Mouse (Mus musculus): Measurements from ENCODE around the gene Lemd2. TPM values are rescaled to one million over a fixed set of nuclear protein-coding genes. Genes with fewer than 3 reads are reported as not detected.

The Lemd2 gene
- 17.3 and 18.7 TPM in 2 replicates for polyA plus RNA-seq (2015; fragmentation: Nextera tagmentation; extraction: Ambion mirVana)

DNA sequence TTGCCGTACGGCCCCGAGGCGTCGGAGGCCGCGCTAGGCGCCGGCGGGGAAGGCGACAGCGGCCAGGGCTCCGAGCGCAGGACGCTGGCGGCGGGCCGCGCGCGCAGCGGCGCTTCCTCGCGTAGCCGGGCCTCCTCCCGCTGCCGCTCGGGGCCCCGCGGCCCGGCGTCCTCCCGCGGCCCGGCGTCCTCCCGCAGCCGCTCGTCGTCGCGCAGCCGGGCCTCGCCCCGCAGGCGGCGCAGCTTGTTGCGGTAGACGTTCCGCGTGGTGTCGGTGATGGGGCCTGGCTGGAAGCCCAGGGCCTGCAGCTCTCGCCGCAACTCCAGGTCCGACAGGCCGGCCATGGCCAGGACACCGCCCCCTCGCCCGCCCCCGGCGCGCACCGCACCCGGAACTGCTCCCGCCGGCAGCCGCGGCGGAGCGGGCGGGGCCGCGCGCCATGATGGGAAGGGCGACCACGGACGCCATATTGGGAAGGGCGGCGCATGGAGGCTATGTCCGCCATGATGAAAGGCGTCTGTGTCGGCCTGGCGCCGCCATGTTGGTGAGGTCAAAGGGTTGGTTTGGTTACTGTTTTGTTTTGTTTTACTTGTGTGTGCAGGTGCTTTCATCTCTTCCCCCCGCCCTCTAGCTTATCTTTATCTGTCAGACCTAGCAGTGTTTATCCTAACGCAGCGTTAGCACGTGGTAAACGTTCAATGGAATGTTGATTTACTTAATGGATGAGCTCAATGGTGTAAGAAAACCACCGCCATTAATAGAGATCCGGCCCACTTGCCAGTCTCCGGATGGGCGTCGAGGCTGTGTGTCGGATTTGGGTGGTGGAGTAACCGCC, at the start of gene Lemd2:
TSS of gene Lemd2 (minus strand) at position 395 of the 835 bp plus-strand sequence.
- ATAC-seq (ENCODE audit: insufficient number of reproducible peaks, low FRiP score, low TSS enrichment, low read depth) = peak; percentile 93
- Histone ChIP-seq H3K27ac (replicated peaks) (peak within 1 kb of the TSS; percentile 95), H3K4me1 (peaks cover 20% of the 10 kb centered on the region), H3K4me2 (replicated peaks) (peak within 1 kb of the TSS; percentile 82), H3K9ac (peak within 1 kb of the TSS; percentile 94), H3K36me3 (peaks cover 33% of the 10 kb centered on the region), H3K4me3 (replicated peaks) (peak within 1 kb of the TSS; percentile 93), H3K9me3 (replicated peaks) (no peaks in the 10 kb centered on the region), H3K27me3 (no peaks in the 10 kb centered on the region)
- WGBS = 5% methylated on average over 76 of the region's 97 CpGs

- Histone ChIP-seq H3K9me3 (replicated peaks) (no peaks in the 10 kb centered on the region), H3K27me3 (no peaks in the 10 kb centered on the region), H3K4me3 (replicated peaks) (no peak overlapping the region), H3K27ac (replicated peaks) (no peak overlapping the region), H3K9ac (no peak overlapping the region), H3K36me3 (no peaks in the 10 kb centered on the region), H3K4me1 (no peaks in the 10 kb centered on the region), H3K4me2 (replicated peaks) (no peak overlapping the region)
- WGBS = 81% methylated on average over 6 of the region's 6 CpGs
- no peak for ATAC-seq (ENCODE audit: insufficient number of reproducible peaks, low FRiP score, low TSS enrichment, low read depth)
These were observed 46.9 kb upstream of the Lemd2 start for GRCm38 (mm10) chr17:27251150-27251549.

DNA sequence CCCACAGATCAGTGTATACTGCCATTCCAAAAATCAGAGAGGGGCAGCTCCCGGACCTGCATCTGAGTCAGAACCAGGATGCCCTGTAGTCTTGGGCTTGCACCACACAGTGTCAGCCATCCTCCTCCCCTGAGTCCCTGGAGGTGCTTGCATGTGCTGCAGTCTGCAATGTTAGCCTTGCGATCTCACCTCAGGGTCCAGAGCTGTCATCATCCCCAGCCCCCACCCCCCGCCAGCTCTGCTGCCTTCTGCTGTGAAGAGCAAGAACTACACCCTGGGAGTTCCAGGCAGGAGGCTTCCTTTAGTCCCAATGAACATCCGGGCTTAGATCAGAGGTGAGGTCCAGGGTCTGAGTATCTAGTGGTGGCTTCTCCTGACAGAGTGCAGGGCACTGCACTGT, 46.2 kb upstream of the Lemd2 start:
- H3K27me3 ChIP-seq = no peaks in the 10 kb centered on the region
- H3K36me3 ChIP-seq = no peaks in the 10 kb centered on the region
- ATAC-seq (ENCODE audit: insufficient number of reproducible peaks, low FRiP score, low TSS enrichment, low read depth) = no peak
- H3K4me1 ChIP-seq = no peaks in the 10 kb centered on the region
- H3K4me2 ChIP-seq (replicated peaks) = no peak overlapping the region
- H3K9ac ChIP-seq = no peak overlapping the region
- no peak overlapping the region for H3K4me3 ChIP-seq (replicated peaks)
- no peaks in the 10 kb centered on the region for H3K9me3 ChIP-seq (replicated peaks)
- H3K27ac ChIP-seq (replicated peaks) = no peak overlapping the region
- WGBS = 24% methylated on average over 4 of the region's 4 CpGs

GRCm38 (mm10) chr17:27249073-27249472, 44.8 kb upstream of the Lemd2 start:
- Histone ChIP-seq H3K4me3 (replicated peaks) (no peak overlapping the region), H3K27me3 (no peaks in the 10 kb centered on the region), H3K27ac (replicated peaks) (no peak overlapping the region), H3K4me2 (replicated peaks) (no peak overlapping the region), H3K9me3 (replicated peaks) (no peaks in the 10 kb centered on the region), H3K36me3 (no peaks in the 10 kb centered on the region), H3K4me1 (0 out of 2 replicates have a peak, but pooled peaks cover 4% of the 10 kb centered on the region), H3K9ac (no peak overlapping the region)
- WGBS = 70% methylated on average over 3 of the region's 3 CpGs
- ATAC-seq (ENCODE audit: insufficient number of reproducible peaks, low FRiP score, low TSS enrichment, low read depth) = no peak

- Histone ChIP-seq H3K4me1 (peaks cover 4% of the 10 kb centered on the region; the same call in 1 of the 2 replicates), H3K27me3 (no peaks in the 10 kb centered on the region), H3K9ac (no peak overlapping the region), H3K9me3 (replicated peaks) (no peaks in the 10 kb centered on the region), H3K27ac (replicated peaks) (no peak overlapping the region), H3K36me3 (no peaks in the 10 kb centered on the region), H3K4me2 (replicated peaks) (no peak overlapping the region), H3K4me3 (replicated peaks) (no peak overlapping the region)
- 90% methylated on average over 6 of the region's 6 CpGs for WGBS
- no peak for ATAC-seq (ENCODE audit: insufficient number of reproducible peaks, low FRiP score, low TSS enrichment, low read depth)
These were observed 43.6 kb upstream of the Lemd2 start for GRCm38 (mm10) chr17:27247680-27248386.

GRCm38 (mm10) chr17:27245851-27246381, 41.6 kb upstream of the Lemd2 start:
- Histone ChIP-seq H3K4me3 (replicated peaks) (no peak overlapping the region), H3K9me3 (replicated peaks) (no peaks in the 10 kb centered on the region), H3K36me3 (no peaks in the 10 kb centered on the region), H3K4me1 (peaks cover 15% of the 10 kb centered on the region), H3K27ac (replicated peaks) (no peak overlapping the region), H3K27me3 (no peaks in the 10 kb centered on the region), H3K4me2 (replicated peaks) (no peak overlapping the region), H3K9ac (no peak overlapping the region)
- no peak; the same call in 1 of the 2 replicates for ATAC-seq (ENCODE audit: insufficient number of reproducible peaks, low FRiP score, low TSS enrichment, low read depth)
- WGBS = 67% methylated on average over 10 of the region's 10 CpGs

GRCm38 (mm10) chr17:27244912-27245311, 40.6 kb upstream of the Lemd2 start:
- H3K36me3 ChIP-seq = no peaks in the 10 kb centered on the region
- H3K27me3 ChIP-seq = no peaks in the 10 kb centered on the region
- H3K9me3 ChIP-seq (replicated peaks) = no peaks in the 10 kb centered on the region
- H3K27ac ChIP-seq (replicated peaks) = no peak overlapping the region
- peaks cover 25% of the 10 kb centered on the region for H3K4me1 ChIP-seq
- H3K9ac ChIP-seq = no peak overlapping the region
- no peak overlapping the region for H3K4me2 ChIP-seq (replicated peaks)
- no peak overlapping the region for H3K4me3 ChIP-seq (replicated peaks)
- WGBS = 53% methylated on average over 4 of the region's 4 CpGs
- ATAC-seq (ENCODE audit: insufficient number of reproducible peaks, low FRiP score, low TSS enrichment, low read depth) = no peak

DNA sequence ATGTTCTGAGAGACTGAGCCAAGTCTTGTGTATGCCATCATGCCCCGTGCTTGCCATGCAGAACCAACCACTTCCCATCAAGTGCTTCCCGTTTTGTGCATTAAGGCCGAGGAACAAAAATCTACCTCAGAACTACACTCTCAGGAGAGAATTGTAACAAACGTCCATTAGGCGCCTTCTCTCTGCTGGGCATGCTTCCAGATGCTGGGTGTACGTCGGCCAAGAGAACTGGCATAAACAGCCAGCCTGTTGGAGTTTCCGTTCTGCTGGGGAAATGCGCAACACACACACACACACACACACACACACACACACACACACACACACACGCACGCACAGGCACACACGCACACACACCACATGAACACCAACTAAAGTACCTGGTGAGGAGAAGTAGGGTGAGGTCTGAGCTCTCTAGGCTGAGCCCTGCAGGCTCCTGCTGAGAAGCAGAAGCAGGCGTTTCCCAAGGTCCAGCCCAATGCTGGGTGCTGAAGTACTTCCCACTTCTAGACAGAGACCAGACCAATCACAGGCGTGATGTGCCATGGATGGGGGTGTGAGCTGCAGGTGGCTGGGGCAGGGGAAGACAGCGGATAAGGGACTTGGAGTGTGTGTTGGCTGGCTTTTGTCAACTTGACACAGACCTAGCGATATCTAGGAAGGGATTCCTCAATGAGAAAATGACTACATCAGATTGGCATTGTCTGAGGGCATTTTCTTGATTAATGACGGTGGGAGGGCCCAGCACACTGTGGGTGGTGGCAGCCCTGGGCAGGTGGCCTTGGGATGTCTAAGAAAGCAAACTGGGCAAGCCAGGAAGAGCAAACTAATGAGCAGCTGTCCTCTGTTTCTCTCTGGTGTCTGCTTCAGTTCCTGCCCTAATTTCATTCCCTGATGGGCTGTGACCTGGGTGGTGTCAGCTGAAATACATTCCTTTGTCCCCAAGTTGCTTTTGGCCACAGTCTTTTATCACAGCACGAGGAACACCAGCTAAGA, 38.2 kb upstream of the Lemd2 start:
- Histone ChIP-seq H3K4me2 (replicated peaks) (no peak overlapping the region), H3K4me1 (peaks cover 26% of the 10 kb centered on the region), H3K27ac (replicated peaks) (no peak overlapping the region), H3K27me3 (no peaks in the 10 kb centered on the region), H3K4me3 (replicated peaks) (no peak overlapping the region), H3K36me3 (no peaks in the 10 kb centered on the region), H3K9ac (no peak overlapping the region), H3K9me3 (replicated peaks) (no peaks in the 10 kb centered on the region)
- WGBS = 57% methylated on average over 18 of the region's 18 CpGs
- ATAC-seq (ENCODE audit: insufficient number of reproducible peaks, low FRiP score, low TSS enrichment, low read depth) = no peak

DNA sequence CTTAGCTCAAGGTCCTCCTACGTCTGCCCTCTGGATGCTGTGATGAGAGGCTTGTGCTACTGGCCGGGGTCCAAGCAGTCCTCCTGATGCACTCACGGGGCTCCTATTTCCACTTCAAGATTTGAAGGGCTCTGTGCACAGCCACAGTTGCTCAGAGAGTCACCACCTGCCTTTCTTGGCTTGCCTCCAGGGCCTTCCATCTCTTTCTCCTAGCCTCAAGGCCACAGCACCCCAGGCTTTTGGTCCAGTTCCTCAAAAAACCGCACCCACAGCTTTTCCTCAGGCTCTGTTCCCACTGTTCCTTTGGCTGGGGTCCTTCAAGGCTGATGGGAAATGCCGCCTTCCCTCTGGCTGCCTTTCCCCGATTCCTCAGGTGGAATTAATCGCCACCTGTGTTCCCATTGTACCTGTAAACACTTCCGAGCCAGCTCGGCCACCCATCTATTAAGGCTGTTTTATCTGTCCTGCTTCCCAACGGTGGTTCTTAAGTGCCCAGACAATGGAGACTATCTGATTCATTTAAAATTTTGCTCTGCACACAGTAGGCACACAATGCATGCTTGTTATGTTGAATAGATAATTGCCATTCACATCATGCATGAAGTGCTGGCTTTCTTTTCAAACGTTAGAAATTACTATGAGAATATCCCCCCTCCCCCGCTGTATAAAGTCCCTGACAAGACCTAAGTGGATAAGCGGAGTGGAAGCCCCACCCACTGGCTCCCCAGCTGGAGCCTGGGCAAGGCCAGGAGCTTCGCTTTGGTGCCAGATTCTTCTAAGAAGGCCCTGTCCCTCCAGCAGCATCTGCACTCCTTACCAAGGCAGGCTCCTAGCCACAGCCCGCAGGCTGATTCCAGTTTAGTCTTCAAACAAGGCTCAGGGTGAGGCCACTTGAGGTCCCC, 36.5 kb upstream of the Lemd2 start:
- WGBS = 27% methylated on average over 15 of the region's 15 CpGs
- Histone ChIP-seq H3K9me3 (replicated peaks) (no peaks in the 10 kb centered on the region), H3K4me2 (replicated peaks) (no peak overlapping the region), H3K27me3 (no peaks in the 10 kb centered on the region), H3K4me1 (peaks cover 26% of the 10 kb centered on the region), H3K27ac (replicated peaks) (no peak overlapping the region), H3K9ac (no peak overlapping the region), H3K36me3 (no peaks in the 10 kb centered on the region), H3K4me3 (replicated peaks) (no peak overlapping the region)
- peak; percentile 76 for ATAC-seq (ENCODE audit: insufficient number of reproducible peaks, low FRiP score, low TSS enrichment, low read depth)

DNA sequence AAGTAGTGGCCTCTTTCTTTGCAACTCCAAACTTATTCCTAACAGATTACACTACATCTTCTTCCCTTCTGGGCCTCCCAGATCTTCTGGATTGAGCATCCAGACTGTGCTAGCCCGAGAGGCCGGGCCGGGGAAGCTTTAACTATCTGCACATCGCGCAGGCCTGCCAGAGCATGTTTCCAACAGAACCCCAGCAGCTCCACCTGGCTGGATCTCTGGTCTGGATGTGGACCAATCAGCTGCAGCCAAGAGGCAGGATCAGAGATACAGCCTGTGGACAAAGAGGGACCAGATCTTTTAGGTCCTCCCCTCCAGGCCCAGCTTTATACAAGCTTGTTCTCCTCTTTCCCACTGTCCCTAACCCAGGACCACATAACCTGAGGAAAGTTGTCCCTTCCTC, 35.7 kb upstream of the Lemd2 start:
- no peak overlapping the region for H3K4me3 ChIP-seq (replicated peaks)
- H3K9ac ChIP-seq = no peak overlapping the region
- no peaks in the 10 kb centered on the region for H3K9me3 ChIP-seq (replicated peaks)
- no peaks in the 10 kb centered on the region for H3K36me3 ChIP-seq
- H3K27me3 ChIP-seq = no peaks in the 10 kb centered on the region
- 74% methylated on average over 5 of the region's 5 CpGs for WGBS
- peaks cover 25% of the 10 kb centered on the region for H3K4me1 ChIP-seq
- no peak for ATAC-seq (ENCODE audit: insufficient number of reproducible peaks, low FRiP score, low TSS enrichment, low read depth)
- no peak overlapping the region for H3K4me2 ChIP-seq (replicated peaks)
- H3K27ac ChIP-seq (replicated peaks) = no peak overlapping the region
